Mouse (Mus musculus): ENCODE measurements around the gene Aldh3b2. TPM values are rescaled to one million over a fixed set of nuclear protein-coding genes. Genes with fewer than 3 reads are reported as not detected.

Aldh3b2 gene
- total RNA-seq, 2 experiments from 2014 or later = 0.53 to 0.99 TPM

DNA sequence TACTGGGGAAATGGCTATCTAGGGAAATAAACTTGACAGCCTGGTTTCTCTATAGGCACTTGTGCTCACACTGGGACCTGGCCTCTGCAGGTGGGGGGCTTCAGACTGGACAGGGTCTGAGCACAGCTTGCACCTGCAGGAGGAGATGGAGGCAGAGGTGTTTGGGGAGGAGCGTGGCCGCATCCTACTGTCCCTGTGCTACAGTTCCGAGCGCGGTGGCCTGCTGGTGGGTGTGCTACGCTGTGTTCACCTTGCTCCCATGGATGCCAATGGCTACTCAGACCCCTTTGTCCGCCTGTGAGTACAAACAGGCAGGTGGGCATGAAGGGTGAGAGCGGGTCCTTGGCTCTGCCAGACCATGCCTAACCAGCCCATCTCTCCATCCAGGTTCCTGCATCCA lies 33.8 kb downstream of the Aldh3b2 start:
- no peak for DNase-seq (ENCODE audit: low spot score in 2 of 2)

GRCm38 (mm10) chr19:4011086-4011485 lies 39.0 kb downstream of the Aldh3b2 start:
- DNase-seq (ENCODE audit: low spot score in 2 of 2) = no peak

DNA sequence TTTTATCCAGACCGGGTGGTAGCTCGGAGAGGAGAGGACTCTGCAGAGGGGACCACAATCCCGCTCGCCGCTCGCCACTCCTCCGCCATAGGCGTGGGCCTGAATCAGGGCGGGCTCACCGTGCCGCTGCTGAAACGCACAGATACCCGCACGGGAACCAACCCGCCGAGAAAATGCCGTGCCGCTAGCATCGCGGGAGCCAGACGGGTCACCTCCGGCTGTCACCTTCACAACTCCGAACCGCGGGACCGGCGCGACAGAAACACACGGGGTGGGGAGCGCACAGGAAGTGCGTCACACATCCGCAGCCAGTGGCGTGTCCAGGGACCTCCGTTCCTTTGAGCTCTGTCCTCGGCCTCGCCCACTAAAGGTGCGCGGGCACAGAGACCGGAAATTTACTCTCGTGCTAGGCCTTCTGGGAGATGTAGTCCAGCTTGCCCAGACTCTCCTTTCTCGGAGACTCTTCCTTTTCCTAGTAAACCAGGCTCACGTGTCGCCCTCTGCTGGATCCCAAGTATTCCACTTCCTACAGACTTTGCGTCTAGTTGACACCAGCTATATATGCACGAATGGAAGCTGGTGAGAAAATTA lies 40.4 kb downstream of the Aldh3b2 start, which contains the start of gene Ndufv1:
Gene Ndufv1, minus strand, starts transcription at position 375 of the 591 bp plus-strand sequence.
- DNase-seq (ENCODE audit: low spot score in 2 of 2) = peak; percentile 99

DNA sequence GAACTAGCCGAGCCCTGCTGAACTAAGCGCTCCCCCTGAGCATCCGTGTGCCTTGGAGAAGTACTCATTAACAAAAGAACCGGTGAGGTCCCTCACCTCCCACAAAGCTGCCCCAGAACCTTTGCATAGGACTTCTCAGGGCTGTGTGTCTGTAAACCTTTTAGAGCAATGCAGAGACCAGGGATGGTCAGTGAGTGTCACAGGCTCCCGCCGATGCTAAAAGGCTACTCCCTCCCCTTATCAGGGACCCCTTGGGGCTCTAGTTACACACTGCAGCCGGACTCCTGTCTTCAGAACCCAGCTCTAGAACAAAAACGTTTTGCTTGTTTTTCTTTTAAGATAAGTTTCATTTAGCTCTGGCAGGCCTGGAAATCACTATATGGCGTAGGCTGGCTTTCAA lies 40.9 kb downstream of the Aldh3b2 start:
- DNase-seq (ENCODE audit: low spot score in 2 of 2) = no peak

GRCm38 (mm10) chr19:4014802-4015201 lies 42.7 kb downstream of the Aldh3b2 start:
- no peak for DNase-seq (ENCODE audit: low spot score in 2 of 2)

DNA sequence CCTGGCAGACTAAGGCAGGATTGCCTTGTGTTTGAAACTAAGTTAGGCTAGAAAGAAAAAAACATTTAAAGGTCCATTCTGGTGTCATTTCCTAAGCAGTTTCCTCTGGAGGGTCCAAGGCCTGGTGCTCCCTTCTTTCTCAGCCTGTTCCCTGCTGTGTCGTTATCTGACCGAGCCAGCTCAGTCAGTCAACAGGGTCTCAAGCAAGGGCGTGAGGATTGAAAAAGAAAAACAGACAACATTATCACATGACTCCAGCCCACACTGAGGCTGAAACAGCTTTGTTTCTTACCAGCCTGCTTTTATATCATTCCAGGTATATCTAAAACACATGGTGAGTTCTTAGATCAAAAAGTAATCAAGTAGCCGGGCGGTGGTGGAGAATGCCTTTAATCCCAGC lies 43.5 kb downstream of the Aldh3b2 start:
- DNase-seq (ENCODE audit: low spot score in 2 of 2) = no peak

DNA sequence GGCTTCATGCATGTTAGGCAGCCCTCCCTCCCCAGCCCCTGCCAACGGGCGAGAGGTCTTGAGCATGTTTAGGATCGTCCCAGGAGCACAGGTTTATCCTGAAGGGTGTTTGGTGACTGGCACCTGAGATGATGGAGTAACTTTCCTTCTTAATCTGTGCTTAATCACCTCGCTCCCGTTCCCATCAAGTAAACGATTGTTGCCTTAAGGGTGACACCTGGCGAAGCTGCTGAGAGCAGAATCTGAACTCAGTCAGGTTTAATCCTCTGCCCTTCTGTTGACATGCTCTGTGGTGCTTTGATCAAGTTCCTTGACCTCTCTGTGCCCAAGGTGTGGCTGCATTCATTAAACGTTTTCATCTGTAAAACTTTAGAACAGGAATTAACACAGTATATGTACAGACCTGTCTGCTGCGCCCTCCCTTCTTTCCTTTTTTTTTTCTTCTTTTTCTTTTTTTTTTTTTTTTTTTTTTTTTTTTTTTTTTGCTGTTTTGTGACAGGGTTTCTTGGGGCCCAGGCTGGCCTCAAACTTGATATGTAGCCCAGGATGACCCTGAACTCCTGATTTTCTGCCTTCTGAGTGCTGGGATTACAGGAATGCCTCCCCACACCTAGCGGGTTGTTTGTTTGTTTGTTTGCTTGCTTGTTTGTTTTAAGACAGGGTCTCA lies 45.9 kb downstream of the Aldh3b2 start:
- no peak for DNase-seq (ENCODE audit: low spot score in 2 of 2)

GRCm38 (mm10) chr19:4018743-4019583 lies 46.8 kb downstream of the Aldh3b2 start:
- DNase-seq (ENCODE audit: low spot score in 2 of 2) = peak; percentile 65 to 89

- no peak for DNase-seq (ENCODE audit: low spot score in 2 of 2)
These were observed 51.1 kb downstream of the Aldh3b2 start for GRCm38 (mm10) chr19:4023185-4023584.

DNA sequence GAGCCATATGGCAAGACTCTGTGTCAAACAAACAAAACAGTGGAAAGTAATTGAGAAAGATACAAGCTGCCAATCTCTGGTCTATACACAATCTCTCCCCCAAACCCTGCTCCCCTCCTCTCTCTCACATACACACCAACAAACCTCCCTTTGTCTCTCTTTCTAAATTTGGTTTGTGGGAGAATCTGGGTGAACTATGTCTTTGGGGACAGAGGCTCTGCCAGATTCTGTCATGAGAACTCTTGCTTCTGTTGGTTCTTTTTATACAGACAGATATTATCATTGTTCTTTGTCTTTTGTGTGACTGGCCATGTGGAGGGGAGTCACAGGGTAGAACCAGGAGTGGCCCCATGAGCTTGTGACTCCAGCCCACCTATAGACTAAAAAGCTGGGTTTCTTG lies 55.4 kb downstream of the Aldh3b2 start:
- DNase-seq (ENCODE audit: low spot score in 2 of 2) = no peak

Other genes with a start within 250 kb of the Aldh3b2 start
- 10 to 100 TPM; 50.1 to 51.6 TPM for gene Kmt5b, start 204.9 kb upstream of the Aldh3b2 start, total RNA-seq (2021)
- gene Chka, start 120.6 kb upstream of the Aldh3b2 start, total RNA-seq (2021) = 100 to 1,000 TPM in 1 of 2 experiments, 10 to 100 TPM in 1; 85.8 to 106 TPM
- 10 to 100 TPM; 17.4 to 20.6 TPM for gene Tcirg1, start 65.2 kb upstream of the Aldh3b2 start, total RNA-seq (2021)
- 100 to 1,000 TPM; 144 to 147 TPM for gene Ndufs8, start 59.6 kb upstream of the Aldh3b2 start, total RNA-seq (2021)
- gene Aldh3b1, start 42.5 kb upstream of the Aldh3b2 start, total RNA-seq (2021) = 1 to 10 TPM; 3.2 to 3.5 TPM
- gene Unc93b1, start 37.1 kb upstream of the Aldh3b2 start, total RNA-seq (2021) = 10 to 100 TPM; 13.6 to 15.9 TPM
- gene Aldh3b3, start 13.7 kb upstream of the Aldh3b2 start, total RNA-seq (2021) = not detected
- 1 to 10 TPM; 2.1 to 2.6 TPM for gene Acy3, start 14.2 kb downstream of the Aldh3b2 start, total RNA-seq (2021)
- not detected for gene Tbx10, start 20.4 kb downstream of the Aldh3b2 start, total RNA-seq (2021)
- gene Nudt8, start 28.3 kb downstream of the Aldh3b2 start, total RNA-seq (2021) = 10 to 100 TPM in 1 of 2 experiments, 1 to 10 TPM in 1; 9.5 to 10.1 TPM
- 1 to 10 TPM in 1 of 2 experiments, under 1 TPM in 1; 0.97 to 1.3 TPM for gene Gm49405, start 28.3 kb downstream of the Aldh3b2 start, total RNA-seq (2021)
- 1 to 10 TPM; 2.9 to 3.2 TPM for gene Doc2g, start 31.0 kb downstream of the Aldh3b2 start, total RNA-seq (2021)
- gene Ndufv1, start 40.5 kb downstream of the Aldh3b2 start, total RNA-seq (2021) = 100 to 1,000 TPM; 257 TPM
- gene Gstp1, start 65.7 kb downstream of the Aldh3b2 start, total RNA-seq (2021) = 100 to 1,000 TPM; 455 to 471 TPM
- gene Gstp2, start 73.7 kb downstream of the Aldh3b2 start, total RNA-seq (2021) = 10 to 100 TPM; 44.0 to 76.5 TPM
- not detected for gene Gstp3, start 87.2 kb downstream of the Aldh3b2 start, total RNA-seq (2021)
- not detected for gene Cabp2, start 109.2 kb downstream of the Aldh3b2 start, total RNA-seq (2021)
- gene Cdk2ap2, start 124.9 kb downstream of the Aldh3b2 start, total RNA-seq (2021) = 10 to 100 TPM; 36.2 to 38.7 TPM
- 100 to 1,000 TPM; 174 to 181 TPM for gene Pitpnm1, start 127.7 kb downstream of the Aldh3b2 start, total RNA-seq (2021)
- gene Aip, start 153.5 kb downstream of the Aldh3b2 start, total RNA-seq (2021) = 100 to 1,000 TPM; 121 to 140 TPM
- not detected for gene Gpr152, start 167.5 kb downstream of the Aldh3b2 start, total RNA-seq (2021)
- under 1 TPM; 0.22 to 0.30 TPM for gene Cabp4, start 171.7 kb downstream of the Aldh3b2 start, total RNA-seq (2021)
- 10 to 100 TPM; 77.0 to 97.3 TPM for gene Coro1b, start 176.3 kb downstream of the Aldh3b2 start, total RNA-seq (2021)
- 1 to 10 TPM; 1.6 to 2.5 TPM for gene Ptprcap, start 181.3 kb downstream of the Aldh3b2 start, total RNA-seq (2021)
- 10 to 100 TPM; 32.7 to 38.3 TPM for gene Rps6kb2, start 191.0 kb downstream of the Aldh3b2 start, total RNA-seq (2021)
- gene Carns1, start 203.2 kb downstream of the Aldh3b2 start, total RNA-seq (2021) = 1 to 10 TPM; 6.3 to 7.1 TPM
- 1 to 10 TPM in 1 of 2 experiments, under 1 TPM in 1; 0.52 to 1.0 TPM for gene Tbc1d10c, start 219.0 kb downstream of the Aldh3b2 start, total RNA-seq (2021)
- gene Ppp1ca, start 219.7 kb downstream of the Aldh3b2 start, total RNA-seq (2021) = 100 to 1,000 TPM; 268 TPM
- 1 to 10 TPM; 7.9 to 9.6 TPM for gene Rad9a, start 229.3 kb downstream of the Aldh3b2 start, total RNA-seq (2021)
- gene Clcf1, start 241.9 kb downstream of the Aldh3b2 start, total RNA-seq (2021) = under 1 TPM; 0.38 to 0.57 TPM
- gene AC109138.7, start 242.0 kb downstream of the Aldh3b2 start, total RNA-seq (2021) = not detected

Measured in layer of hippocampus, adult 18-20 months (tissue).